Mouse (Mus musculus) embryonic facial prominence, embryonic 13.5 days (tissue): ENCODE results near the gene Pdgfd. TPM values are rescaled to one million over a fixed set of nuclear protein-coding genes. Genes with fewer than 3 reads are reported as not detected.

Source experiments
- ATAC-seq: fragments of 200-750 bp; cut with Nextera tagmentation; 2 replicates; pipeline ENCODE4 v1.8.0; 2017; ENCODE audit warnings: low read depth; ENCODE audit not compliant: insufficient number of reproducible peaks, insufficient read depth, low FRiP score, low TSS enrichment
- H3K27ac ChIP-seq: fragments of 300-500 bp; sonication (generic); 2 replicates; pipeline ENCODE4 v1.5.1; 2015; ENCODE audit warnings: moderate library complexity, mild to moderate bottlenecking, inconsistent platforms
- H3K27me3 ChIP-seq: fragments of 300-500 bp; sonication (generic); 2 replicates; pipeline ENCODE4 v1.6.1; 2015; ENCODE audit warnings: mild to moderate bottlenecking, inconsistent platforms
- H3K36me3 ChIP-seq: fragments of 300-500 bp; sonication (generic); 2 replicates; pipeline ENCODE4 v1.6.1; 2015; ENCODE audit warnings: mild to moderate bottlenecking, inconsistent platforms
- H3K4me1 ChIP-seq: fragments of 300-500 bp; sonication (generic); 2 replicates; pipeline ENCODE4 v1.6.1; 2015; ENCODE audit warnings: inconsistent platforms
- H3K4me2 ChIP-seq: fragments of 300-500 bp; sonication (generic); 2 replicates; pipeline ENCODE4 v1.6.1; 2015; ENCODE audit warnings: moderate library complexity, mild to moderate bottlenecking, inconsistent platforms
- H3K4me3 ChIP-seq: fragments of 300-500 bp; sonication (generic); 2 replicates; pipeline ENCODE4 v1.5.1; 2015; ENCODE audit warnings: mild to moderate bottlenecking, inconsistent platforms
- H3K9ac ChIP-seq: fragments of 300-500 bp; sonication (generic); 2 replicates; pipeline ENCODE4 v1.6.1; 2015; ENCODE audit warnings: mild to moderate bottlenecking, inconsistent platforms
- H3K9me3 ChIP-seq: fragments of 300-500 bp; sonication (generic); 2 replicates; pipeline ENCODE4 v1.6.1; 2016; ENCODE audit warnings: inconsistent platforms
- WGBS: fragments of 180-500 bp; shearing (Covaris S2); methylation state at CpG from one replicate; pipeline ENCODE4 v1.1.7; 2015; ENCODE audit warnings: mixed read lengths; 5-methylcytosine and 5-hydroxymethylcytosine counted together
- polyA plus RNA-seq: library from polyadenylated mRNA; unstranded; fragments of >200 nt; fragmentation: Nextera tagmentation; extraction: Ambion mirVana; gene quantifications from 2 replicates; pipeline ENCODE4 v1.2.1, GENCODE M21; 2015

Pdgfd gene
- polyA plus RNA-seq, 1 experiment from 2014 or later, result 7.1 TPM

DNA sequence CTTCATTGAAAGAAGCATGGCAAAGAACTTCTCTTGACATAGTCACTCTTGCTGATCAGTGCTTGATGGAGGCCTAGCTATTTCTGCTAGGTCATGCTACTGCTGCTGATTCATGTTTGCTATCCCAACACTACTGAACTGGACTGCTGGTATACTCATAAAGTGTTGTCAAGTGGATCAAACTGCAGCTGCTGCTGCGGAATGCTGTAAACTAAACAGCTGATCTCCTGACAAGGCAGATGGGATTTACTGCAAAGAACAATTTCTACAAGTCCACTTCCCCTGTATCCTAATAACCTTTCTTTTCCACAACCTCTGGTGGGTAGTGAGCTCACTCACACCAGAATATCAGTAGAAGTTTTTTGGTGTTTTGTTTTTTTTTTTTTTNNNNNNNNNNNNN lies 148.7 kb downstream of the Pdgfd start:
- Histone ChIP-seq H3K4me3 (no peak overlapping the region), H3K9ac (no peak overlapping the region), H3K36me3 (no peaks in the 10 kb centered on the region), H3K4me2 (no peak overlapping the region), H3K27me3 (no peaks in the 10 kb centered on the region), H3K9me3 (no peaks in the 10 kb centered on the region), H3K27ac (no peak overlapping the region), H3K4me1 (no peaks in the 10 kb centered on the region)
- no peak for ATAC-seq
- 97% methylated on average over 1 of the region's 1 CpGs for WGBS

GRCm38 (mm10) chr9:6325408-6325807 lies 157.0 kb downstream of the Pdgfd start:
- no peaks in the 10 kb centered on the region for H3K9me3 ChIP-seq
- no peaks in the 10 kb centered on the region for H3K27me3 ChIP-seq
- no peaks in the 10 kb centered on the region for H3K36me3 ChIP-seq
- no peak overlapping the region for H3K4me2 ChIP-seq
- no peak overlapping the region for H3K27ac ChIP-seq
- no peak for ATAC-seq
- 79% methylated on average over 2 of the region's 2 CpGs for WGBS
- H3K4me3 ChIP-seq, result no peak overlapping the region
- H3K9ac ChIP-seq, result no peak overlapping the region
- no peaks in the 10 kb centered on the region for H3K4me1 ChIP-seq

GRCm38 (mm10) chr9:6333499-6333898 lies 165.1 kb downstream of the Pdgfd start:
- Histone ChIP-seq H3K4me1 (0 out of 2 replicates have a peak, but pooled peaks cover 6% of the 10 kb centered on the region), H3K4me2 (no peak overlapping the region), H3K9me3 (no peaks in the 10 kb centered on the region), H3K9ac (no peak overlapping the region), H3K27me3 (no peaks in the 10 kb centered on the region), H3K27ac (no peak overlapping the region), H3K36me3 (no peaks in the 10 kb centered on the region), H3K4me3 (no peak overlapping the region)
- no peak for ATAC-seq
- whole genome bisulfite sequencing, result 31% methylated on average over 1 of the region's 1 CpGs

DNA sequence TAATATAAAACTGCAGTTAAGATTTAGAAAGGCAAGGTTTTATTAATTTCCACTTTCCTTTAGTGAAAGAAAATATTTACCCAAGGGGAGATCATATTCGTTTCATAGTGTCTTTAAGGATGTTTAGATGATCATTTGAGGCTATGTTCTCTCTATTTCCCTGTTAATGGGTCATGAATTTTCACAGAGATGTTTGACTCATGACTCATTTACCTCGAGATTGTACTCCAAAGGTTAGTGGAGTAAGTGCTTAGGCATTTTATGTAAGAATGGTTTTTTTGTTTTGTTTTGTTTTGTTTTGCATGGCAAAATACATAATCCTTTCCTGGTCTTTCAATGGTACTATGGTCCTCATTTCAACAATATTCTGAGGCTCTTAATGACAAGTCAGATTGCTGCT lies 167.9 kb downstream of the Pdgfd start:
- H3K9me3 ChIP-seq, result no peaks in the 10 kb centered on the region
- 0 out of 2 replicates have a peak, but pooled peaks cover 6% of the 10 kb centered on the region for H3K4me1 ChIP-seq
- WGBS, result 56% methylated on average over 2 of the region's 2 CpGs
- no peaks in the 10 kb centered on the region for H3K27me3 ChIP-seq
- H3K4me3 ChIP-seq, result no peak overlapping the region
- no peak overlapping the region for H3K27ac ChIP-seq
- H3K4me2 ChIP-seq, result no peak overlapping the region
- H3K36me3 ChIP-seq, result no peaks in the 10 kb centered on the region
- ATAC-seq, result no peak
- no peak overlapping the region for H3K9ac ChIP-seq

- Histone ChIP-seq H3K4me2 (no peak overlapping the region), H3K36me3 (no peaks in the 10 kb centered on the region), H3K4me3 (no peak overlapping the region), H3K4me1 (0 out of 2 replicates have a peak, but pooled peaks cover 6% of the 10 kb centered on the region), H3K9ac (no peak overlapping the region), H3K27ac (no peak overlapping the region), H3K27me3 (no peaks in the 10 kb centered on the region), H3K9me3 (no peaks in the 10 kb centered on the region)
- ATAC-seq, result no peak
- 96% methylated on average over 2 of the region's 2 CpGs for WGBS
Measured at GRCm38 (mm10) chr9:6337891-6338290, 169.5 kb downstream of the Pdgfd start.

DNA sequence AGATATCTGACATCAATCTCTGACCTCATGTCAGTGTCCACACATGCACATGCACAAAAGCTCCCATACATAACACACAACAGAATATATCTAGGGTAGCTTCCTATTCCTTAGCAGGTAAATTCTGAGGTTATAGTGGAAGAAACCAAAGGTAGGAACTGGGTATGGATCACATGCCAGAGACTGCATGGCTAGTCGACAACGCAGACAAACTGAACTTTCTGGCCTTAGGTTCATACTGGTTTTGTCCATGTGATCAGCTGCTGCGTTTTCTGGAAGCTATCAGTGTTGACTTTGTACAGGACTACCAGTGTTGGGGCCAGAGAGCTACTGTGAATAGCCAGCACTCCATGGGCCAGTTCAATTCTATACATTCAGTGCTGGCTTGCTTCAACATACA lies 170.0 kb downstream of the Pdgfd start:
- H3K36me3 ChIP-seq, result no peaks in the 10 kb centered on the region
- no peaks in the 10 kb centered on the region for H3K27me3 ChIP-seq
- 82% methylated on average over 3 of the region's 3 CpGs for WGBS
- H3K9me3 ChIP-seq, result no peaks in the 10 kb centered on the region
- H3K4me1 ChIP-seq, result 0 out of 2 replicates have a peak, but pooled peaks cover 3% of the 10 kb centered on the region
- no peak overlapping the region for H3K27ac ChIP-seq
- no peak for ATAC-seq
- H3K4me3 ChIP-seq, result no peak overlapping the region
- no peak overlapping the region for H3K9ac ChIP-seq
- no peak overlapping the region for H3K4me2 ChIP-seq

- Histone ChIP-seq H3K9me3 (no peaks in the 10 kb centered on the region), H3K27me3 (no peaks in the 10 kb centered on the region), H3K4me1 (0 out of 2 replicates have a peak, but pooled peaks cover 2% of the 10 kb centered on the region), H3K27ac (no peak overlapping the region), H3K9ac (no peak overlapping the region), H3K4me2 (no peak overlapping the region), H3K4me3 (no peak overlapping the region), H3K36me3 (no peaks in the 10 kb centered on the region)
- 69% methylated on average over 1 of the region's 1 CpGs for WGBS
- no peak for ATAC-seq
Measured at GRCm38 (mm10) chr9:6339394-6339793, 171.0 kb downstream of the Pdgfd start.

DNA sequence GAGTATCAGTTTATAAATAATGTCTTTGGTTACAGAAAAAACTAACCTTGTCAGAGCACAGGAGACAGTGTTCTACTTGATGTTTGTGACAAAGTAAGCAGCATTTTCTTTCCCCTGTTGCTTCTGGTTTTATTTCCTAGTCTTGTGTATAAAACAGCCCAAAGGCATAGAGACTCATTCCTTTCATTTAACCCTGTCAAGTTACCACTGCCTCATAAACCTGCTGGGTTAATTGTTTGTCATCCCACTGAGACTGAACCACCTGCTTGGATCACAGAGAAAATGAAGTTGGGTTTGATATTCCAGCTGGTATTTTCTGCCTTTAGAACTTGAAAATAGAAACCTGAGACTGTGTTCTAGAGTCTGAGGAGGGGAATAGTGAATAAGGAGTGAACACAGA lies 172.4 kb downstream of the Pdgfd start:
- no peak for ATAC-seq
- Histone ChIP-seq H3K4me1 (0 out of 2 replicates have a peak, but pooled peaks cover 4% of the 10 kb centered on the region), H3K4me2 (no peak overlapping the region)

DNA sequence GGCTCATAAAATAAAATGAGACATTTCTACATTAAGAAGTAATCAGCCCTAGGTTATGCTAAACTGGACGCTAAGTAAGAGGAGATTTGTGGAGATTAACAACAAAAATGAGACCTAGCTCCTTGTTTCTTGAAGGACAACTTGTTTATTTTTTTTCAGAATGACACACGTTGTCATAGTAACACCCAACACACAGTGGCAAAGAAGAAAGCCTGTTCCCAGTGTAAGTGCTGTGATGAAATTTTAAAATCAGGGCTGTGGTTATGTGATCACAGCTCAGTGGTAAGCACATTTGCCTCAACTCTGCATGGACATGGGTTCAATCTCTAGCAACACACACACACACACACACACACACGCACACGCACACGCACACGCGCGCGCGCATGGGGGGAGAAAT lies 174.5 kb downstream of the Pdgfd start:
- no peak overlapping the region for H3K4me2 ChIP-seq
- H3K9me3 ChIP-seq, result no peaks in the 10 kb centered on the region
- H3K4me3 ChIP-seq, result no peak overlapping the region
- 91% methylated on average over 10 of the region's 10 CpGs for WGBS
- no peaks in the 10 kb centered on the region for H3K36me3 ChIP-seq
- H3K4me1 ChIP-seq, result 0 out of 2 replicates have a peak, but pooled peaks cover 4% of the 10 kb centered on the region
- no peak overlapping the region for H3K27ac ChIP-seq
- no peak for ATAC-seq
- H3K9ac ChIP-seq, result no peak overlapping the region
- no peaks in the 10 kb centered on the region for H3K27me3 ChIP-seq

More for the DNA sequence above, 172.4 kb downstream of the Pdgfd start:
- Histone ChIP-seq H3K4me3 (no peak overlapping the region), H3K27me3 (no peaks in the 10 kb centered on the region), H3K9me3 (no peaks in the 10 kb centered on the region), H3K9ac (no peak overlapping the region), H3K27ac (no peak overlapping the region), H3K36me3 (no peaks in the 10 kb centered on the region)

GRCm38 (mm10) chr9:6344514-6344913 lies 176.1 kb downstream of the Pdgfd start:
- Histone ChIP-seq H3K9me3 (no peaks in the 10 kb centered on the region), H3K4me1 (0 out of 2 replicates have a peak, but pooled peaks cover 4% of the 10 kb centered on the region), H3K4me3 (no peak overlapping the region), H3K36me3 (no peaks in the 10 kb centered on the region), H3K27me3 (no peaks in the 10 kb centered on the region), H3K27ac (no peak overlapping the region), H3K4me2 (no peak overlapping the region), H3K9ac (no peak overlapping the region)
- WGBS, result 49% methylated on average over 2 of the region's 2 CpGs
- no peak for ATAC-seq

GRCm38 (mm10) chr9:6344924-6345323 lies 176.5 kb downstream of the Pdgfd start:
- no peak overlapping the region for H3K9ac ChIP-seq
- H3K9me3 ChIP-seq, result no peaks in the 10 kb centered on the region
- H3K4me3 ChIP-seq, result no peak overlapping the region
- ATAC-seq, result peak; percentile 62; the same call in 1 of the 2 replicates
- H3K4me2 ChIP-seq, result no peak overlapping the region
- WGBS, result 64% methylated on average over 4 of the region's 4 CpGs
- H3K27me3 ChIP-seq, result no peaks in the 10 kb centered on the region
- H3K4me1 ChIP-seq, result 0 out of 2 replicates have a peak, but pooled peaks cover 4% of the 10 kb centered on the region
- no peaks in the 10 kb centered on the region for H3K36me3 ChIP-seq
- no peak overlapping the region for H3K27ac ChIP-seq

DNA sequence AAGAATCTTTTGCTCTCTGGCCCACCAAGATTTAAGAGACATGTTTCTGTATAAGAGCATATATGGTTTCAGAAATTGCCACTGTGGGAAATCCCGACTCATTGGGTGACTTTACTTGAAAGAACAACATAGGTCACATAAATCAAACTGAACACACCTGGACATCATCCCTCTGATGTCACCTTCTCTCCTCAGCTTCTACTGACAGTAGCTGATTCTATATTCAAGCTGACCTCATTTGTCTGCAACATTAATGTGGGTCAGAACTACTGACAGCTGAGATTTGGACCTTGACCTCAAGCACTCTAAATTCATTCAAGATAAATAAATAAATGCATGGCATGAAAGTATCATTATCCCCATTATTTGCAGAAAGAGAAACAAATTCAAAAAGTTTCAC lies 177.0 kb downstream of the Pdgfd start:
- 78% methylated on average over 1 of the region's 1 CpGs for WGBS

More for the DNA sequence above, 177.0 kb downstream of the Pdgfd start:
- no peak for ATAC-seq
- Histone ChIP-seq H3K9me3 (no peaks in the 10 kb centered on the region), H3K36me3 (no peaks in the 10 kb centered on the region), H3K9ac (no peak overlapping the region), H3K27ac (no peak overlapping the region), H3K4me3 (no peak overlapping the region), H3K27me3 (no peaks in the 10 kb centered on the region), H3K4me2 (no peak overlapping the region), H3K4me1 (0 out of 2 replicates have a peak, but pooled peaks cover 4% of the 10 kb centered on the region)
